Mouse (Mus musculus) lung, embryonic 14.5 days (tissue): ENCODE results near the gene Dusp5. TPM values are rescaled to one million over a fixed set of nuclear protein-coding genes. Genes with fewer than 3 reads are reported as not detected.

ENCODE experiments used
- ATAC-seq: fragments of 200-750 bp; cut with Nextera tagmentation; 2 replicates; pipeline ENCODE4 v1.8.0; 2017; ENCODE audit warnings: mild to moderate bottlenecking, moderate TSS enrichment, moderate library complexity; ENCODE audit not compliant: insufficient read depth
- DNase-seq: peaks from one replicate; pipeline ENCODE4 v3.0.0-alpha.2; 2015
- H3K27ac ChIP-seq: fragments of 300-500 bp; sonication (generic); 2 replicates; pipeline ENCODE4 v1.5.1; 2014; ENCODE audit warnings: low read depth, mild to moderate bottlenecking, moderate library complexity
- H3K27me3 ChIP-seq: fragments of 300-500 bp; sonication (generic); 2 replicates; pipeline ENCODE4 v1.6.1; 2014; ENCODE audit warnings: low read length, control low read depth; ENCODE audit not compliant: insufficient read depth
- H3K36me3 ChIP-seq: fragments of 300-500 bp; sonication (generic); 2 replicates; pipeline ENCODE4 v1.6.1; 2014; ENCODE audit warnings: control low read depth; ENCODE audit not compliant: insufficient read depth
- H3K4me1 ChIP-seq: fragments of 300-500 bp; sonication (generic); 2 replicates; pipeline ENCODE4 v1.6.1; 2014; ENCODE audit warnings: antibody characterized with exemption, control low read depth; ENCODE audit not compliant: insufficient read depth
- H3K4me2 ChIP-seq: fragments of 300-500 bp; sonication (generic); 2 replicates; pipeline ENCODE4 v1.6.1; 2014; ENCODE audit warnings: mild to moderate bottlenecking
- H3K4me3 ChIP-seq: fragments of 300-500 bp; sonication (generic); 2 replicates; pipeline ENCODE4 v1.5.1; 2014; ENCODE audit warnings: low read depth, low read length
- H3K9ac ChIP-seq: fragments of 300-500 bp; sonication (generic); 2 replicates; pipeline ENCODE4 v1.6.1; 2014
- H3K9me3 ChIP-seq: fragments of 300-500 bp; sonication (generic); 2 replicates; pipeline ENCODE4 v1.6.1; 2016; ENCODE audit warnings: low read depth, low read length, control low read depth
- CTCF ChIP-seq: IDR thresholded peaks from 2 replicates; pipeline ENCODE4 v1.5.1; 2016; ENCODE audit warnings: antibody characterized with exemption, low read depth
- WGBS: fragments of 180-500 bp; shearing (Covaris S2); extraction: QIAGEN DNeasy Blood & Tissue Kit; methylation state at CpG from one replicate; pipeline ENCODE4 v1.1.7; 2014; 5-methylcytosine and 5-hydroxymethylcytosine counted together
- polyA plus RNA-seq: library from polyadenylated mRNA; unstranded; fragments of >200 nt; fragmentation: Nextera tagmentation; extraction: Ambion mirVana; gene quantifications from 2 replicates; pipeline ENCODE4 v1.2.1, GENCODE M21; 2014

Gene Dusp5
- polyA plus RNA-seq, 1 experiment from 2014 or later = 7.3 TPM

DNA sequence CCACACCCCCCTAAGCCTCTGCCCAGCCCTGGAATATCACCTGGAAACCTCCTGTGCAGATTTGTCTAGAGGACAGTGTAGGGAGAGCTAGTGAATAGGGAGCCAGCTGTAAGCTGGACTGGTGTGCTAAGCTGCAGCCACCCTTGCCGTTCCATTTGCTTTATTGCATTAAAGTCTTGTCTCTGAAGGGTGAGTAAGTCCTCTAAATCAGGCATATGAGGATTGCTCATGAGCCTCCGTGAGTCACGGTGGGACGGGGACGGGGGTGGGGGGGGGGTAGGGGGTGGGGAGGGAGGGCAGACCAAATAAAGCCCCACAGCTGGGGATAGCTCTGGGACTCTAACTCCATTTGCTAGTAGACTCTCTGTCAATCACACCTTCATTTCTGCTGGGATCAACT is 14.7 kb downstream of the Dusp5 start:
- WGBS = 32% methylated on average over 5 of the region's 5 CpGs
- ATAC-seq (no peak), DNase-seq (no peak)
- no peak for TF ChIP-seq CTCF
- no peaks in the 10 kb centered on the region for H3K27me3 ChIP-seq
- H3K4me1 ChIP-seq = no peaks in the 10 kb centered on the region
- H3K27ac ChIP-seq = no peak overlapping the region
- no peak overlapping the region for H3K9ac ChIP-seq
- H3K4me3 ChIP-seq = no peak overlapping the region
- no peaks in the 10 kb centered on the region for H3K9me3 ChIP-seq
- no peak overlapping the region for H3K4me2 ChIP-seq
- H3K36me3 ChIP-seq = peaks cover 4% of the 10 kb centered on the region; the same call in 1 of the 2 replicates

DNA sequence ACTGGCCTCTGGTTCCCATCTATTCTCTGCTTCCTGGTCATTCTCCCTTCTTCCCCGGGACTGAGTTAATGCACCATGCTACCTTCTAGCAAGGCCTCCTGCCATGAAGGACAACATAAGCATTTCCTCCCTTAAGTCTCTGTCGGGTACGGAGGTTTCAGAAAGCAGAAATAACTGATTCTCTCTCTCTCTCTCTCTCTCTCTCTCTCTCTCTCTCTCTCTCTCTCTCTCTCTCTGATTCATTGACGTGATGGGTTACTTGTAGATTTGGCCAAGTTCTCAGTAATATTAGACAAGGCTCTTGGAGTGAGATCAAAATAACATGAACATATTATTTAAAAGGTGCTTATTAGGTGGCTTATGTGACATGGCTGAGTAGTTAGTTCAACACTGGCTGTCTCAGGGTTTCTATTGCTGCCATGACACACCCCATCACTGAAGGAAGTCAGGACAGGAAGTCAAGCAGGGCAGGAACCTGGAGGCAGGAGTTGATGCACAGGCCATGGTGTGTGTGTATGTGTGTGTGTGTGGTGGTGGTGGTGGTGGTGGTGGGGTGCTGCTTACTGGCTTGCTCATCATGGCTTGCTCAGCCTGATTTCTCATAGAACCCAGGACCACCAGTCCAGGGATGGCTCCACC is 16.1 kb downstream of the Dusp5 start:
- Histone ChIP-seq H3K4me2 (no peak overlapping the region), H3K36me3 (peaks cover 4% of the 10 kb centered on the region; the same call in 1 of the 2 replicates), H3K4me1 (no peaks in the 10 kb centered on the region)

DNA sequence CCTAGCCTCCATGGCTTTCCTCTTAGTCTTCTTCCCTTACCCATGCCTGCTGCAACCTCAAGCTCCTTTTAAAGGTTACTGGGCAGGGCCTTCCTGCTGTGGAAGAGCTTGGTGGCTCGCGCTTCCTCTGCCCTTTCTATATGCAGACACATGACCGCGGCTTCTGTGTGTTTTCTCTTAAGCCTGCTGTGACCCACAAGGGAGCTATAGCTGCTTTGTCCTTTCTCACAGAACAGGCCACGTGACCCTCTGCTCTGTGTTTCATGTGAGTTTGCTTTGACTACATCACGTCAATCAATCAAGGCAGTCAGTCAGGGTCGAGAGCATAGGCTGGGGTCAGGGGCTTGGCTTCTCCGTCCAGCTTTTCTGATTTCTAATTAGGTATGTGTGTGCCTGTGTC is 18.7 kb downstream of the Dusp5 start:
- H3K4me3 ChIP-seq = no peak overlapping the region
- no peak overlapping the region for H3K4me2 ChIP-seq
- no peaks in the 10 kb centered on the region for H3K4me1 ChIP-seq
- 0 out of 2 replicates have a peak, but pooled peaks cover 4% of the 10 kb centered on the region for H3K27me3 ChIP-seq
- ATAC-seq = no peak
- no peak overlapping the region for H3K9ac ChIP-seq
- H3K36me3 ChIP-seq = no peaks in the 10 kb centered on the region
- H3K9me3 ChIP-seq = no peaks in the 10 kb centered on the region
- DNase-seq = no peak
- 40% methylated on average over 8 of the region's 8 CpGs for WGBS
- H3K27ac ChIP-seq = no peak overlapping the region
- no peak for TF ChIP-seq CTCF

More for the DNA sequence above, 16.1 kb downstream of the Dusp5 start:
- DNase-seq (no peak), ATAC-seq (no peak)
- WGBS = 61% methylated on average over 4 of the region's 4 CpGs
- Histone ChIP-seq H3K27ac (no peak overlapping the region), H3K4me3 (no peak overlapping the region), H3K9me3 (no peaks in the 10 kb centered on the region), H3K9ac (no peak overlapping the region), H3K27me3 (0 out of 2 replicates have a peak, but pooled peaks cover 4% of the 10 kb centered on the region)
- no peak for TF ChIP-seq CTCF

DNA sequence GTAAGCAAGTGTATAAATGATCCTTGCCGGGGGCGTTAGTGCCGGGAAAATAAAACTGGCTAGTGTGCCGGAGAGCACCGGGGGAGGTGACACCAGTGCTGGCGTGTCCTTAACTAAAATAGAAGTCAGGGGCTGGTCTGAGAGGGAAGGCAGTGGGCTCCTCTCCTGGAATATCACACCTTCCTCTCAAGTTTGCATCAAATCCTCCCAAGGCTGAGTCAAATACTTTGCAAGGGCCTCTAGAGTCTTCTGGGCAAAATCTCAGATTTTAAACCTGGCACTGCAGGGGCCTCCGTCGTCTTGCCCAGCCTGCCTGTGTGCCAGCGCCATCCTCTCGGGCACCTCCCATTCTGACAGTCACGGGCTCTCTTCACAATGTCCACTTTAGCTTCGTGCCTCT is 22.1 kb downstream of the Dusp5 start:
- WGBS = 59% methylated on average over 12 of the region's 12 CpGs
- no peaks in the 10 kb centered on the region for H3K4me1 ChIP-seq
- H3K4me2 ChIP-seq = no peak overlapping the region
- no peak overlapping the region for H3K27ac ChIP-seq
- no peak overlapping the region for H3K9ac ChIP-seq
- no peak for TF ChIP-seq CTCF
- ATAC-seq (no peak), DNase-seq (no peak)
- H3K36me3 ChIP-seq = no peaks in the 10 kb centered on the region
- H3K4me3 ChIP-seq = no peak overlapping the region
- no peaks in the 10 kb centered on the region for H3K9me3 ChIP-seq
- 0 out of 2 replicates have a peak, but pooled peaks cover 4% of the 10 kb centered on the region for H3K27me3 ChIP-seq

DNA sequence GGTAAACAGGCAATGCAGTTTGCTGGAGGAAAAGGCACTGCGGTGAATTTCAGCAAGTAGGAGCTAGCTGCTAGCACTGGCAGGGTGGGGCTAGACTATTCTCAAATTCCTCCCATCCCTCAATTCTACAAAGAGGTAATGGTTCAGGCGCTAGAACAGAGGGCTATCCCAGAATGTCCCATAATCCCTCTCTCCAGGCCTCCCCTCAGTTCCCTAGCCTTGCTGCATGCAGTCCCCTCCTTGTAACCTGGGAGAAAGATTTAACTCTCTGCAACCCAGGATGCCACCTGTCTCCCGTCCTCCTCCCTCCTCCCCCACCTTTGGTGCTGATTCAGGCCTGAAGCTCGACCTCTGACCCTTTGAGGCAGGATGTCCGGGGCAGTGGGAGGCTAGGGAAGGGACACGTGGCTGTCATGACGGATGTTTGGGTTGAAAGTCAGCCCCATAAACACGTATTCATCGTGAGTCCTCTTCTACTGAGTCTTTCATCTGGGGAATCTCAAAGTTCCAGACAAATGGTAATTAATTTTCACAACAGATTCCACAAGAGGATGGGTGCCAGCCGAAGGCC is 23.4 kb downstream of the Dusp5 start:
- ATAC-seq (no peak), DNase-seq (no peak)
- 25% methylated on average over 10 of the region's 10 CpGs for WGBS
- H3K4me3 ChIP-seq = no peak overlapping the region
- H3K27me3 ChIP-seq = 0 out of 2 replicates have a peak, but pooled peaks cover 4% of the 10 kb centered on the region
- no peak overlapping the region for H3K27ac ChIP-seq
- H3K4me2 ChIP-seq = no peak overlapping the region
- no peaks in the 10 kb centered on the region for H3K36me3 ChIP-seq
- no peak overlapping the region for H3K9ac ChIP-seq
- no peaks in the 10 kb centered on the region for H3K9me3 ChIP-seq
- no peak for TF ChIP-seq CTCF
- no peaks in the 10 kb centered on the region for H3K4me1 ChIP-seq

DNA sequence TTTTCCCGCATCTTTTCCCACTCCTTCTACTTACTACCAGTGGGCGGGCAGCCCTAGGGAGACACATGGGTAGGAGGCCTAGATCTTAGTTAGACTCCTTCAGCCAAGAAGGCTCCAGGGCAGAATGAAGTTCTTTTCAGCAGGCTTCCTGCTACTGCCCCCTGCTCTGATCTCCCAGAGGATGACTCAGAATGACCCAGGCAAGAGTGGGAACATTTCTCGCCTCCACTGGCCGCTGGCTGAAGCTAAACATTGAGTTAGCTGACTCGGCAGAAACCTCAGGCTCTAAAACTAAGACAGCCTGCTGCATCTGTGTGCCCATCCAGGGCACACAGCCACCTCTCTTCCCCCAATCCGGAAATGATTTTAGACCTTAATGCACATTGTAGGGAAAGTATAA is 23.9 kb downstream of the Dusp5 start:
- Histone ChIP-seq H3K9ac (no peak overlapping the region), H3K4me2 (no peak overlapping the region), H3K27ac (no peak overlapping the region), H3K9me3 (no peaks in the 10 kb centered on the region), H3K27me3 (0 out of 2 replicates have a peak, but pooled peaks cover 4% of the 10 kb centered on the region), H3K4me3 (no peak overlapping the region), H3K36me3 (no peaks in the 10 kb centered on the region), H3K4me1 (no peaks in the 10 kb centered on the region)
- no peak for TF ChIP-seq CTCF
- ATAC-seq (no peak), DNase-seq (peak; percentile 51)
- 42% methylated on average over 6 of the region's 6 CpGs for WGBS

DNA sequence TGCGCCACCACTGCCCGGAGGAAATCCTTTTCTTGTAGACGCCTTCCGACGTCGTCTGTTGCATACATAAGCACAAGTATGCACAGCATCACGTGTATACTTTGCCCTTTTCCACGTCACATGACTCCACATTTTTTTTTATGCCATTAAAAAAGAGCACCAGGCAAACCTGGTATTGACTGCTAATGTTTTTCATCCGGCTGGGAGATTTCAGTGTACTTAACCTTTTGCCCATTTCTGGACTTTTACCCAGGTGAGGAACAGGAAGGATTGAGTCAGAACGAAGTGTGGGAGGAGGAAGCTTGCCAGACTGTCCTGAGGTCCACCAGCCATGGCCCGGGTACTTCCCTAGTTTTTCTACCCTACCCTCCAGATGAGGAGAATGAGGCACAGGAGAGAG is 25.5 kb downstream of the Dusp5 start:
- Histone ChIP-seq H3K36me3 (no peaks in the 10 kb centered on the region), H3K27ac (no peak overlapping the region), H3K4me1 (no peaks in the 10 kb centered on the region), H3K27me3 (no peaks in the 10 kb centered on the region), H3K4me2 (no peak overlapping the region), H3K4me3 (no peak overlapping the region), H3K9ac (no peak overlapping the region), H3K9me3 (no peaks in the 10 kb centered on the region)
- ATAC-seq (no peak), DNase-seq (no peak)
- 77% methylated on average over 11 of the region's 11 CpGs for WGBS
- no peak for TF ChIP-seq CTCF
